Mouse (Mus musculus): ENCODE measurements around the gene Htt.

Gene Htt

GRCm38 (mm10) chr5:34889252-34889651 is 127.7 kb downstream of the Htt start:
- DNase-seq (ENCODE audit: low read depth, low spot score) = no peak

DNA sequence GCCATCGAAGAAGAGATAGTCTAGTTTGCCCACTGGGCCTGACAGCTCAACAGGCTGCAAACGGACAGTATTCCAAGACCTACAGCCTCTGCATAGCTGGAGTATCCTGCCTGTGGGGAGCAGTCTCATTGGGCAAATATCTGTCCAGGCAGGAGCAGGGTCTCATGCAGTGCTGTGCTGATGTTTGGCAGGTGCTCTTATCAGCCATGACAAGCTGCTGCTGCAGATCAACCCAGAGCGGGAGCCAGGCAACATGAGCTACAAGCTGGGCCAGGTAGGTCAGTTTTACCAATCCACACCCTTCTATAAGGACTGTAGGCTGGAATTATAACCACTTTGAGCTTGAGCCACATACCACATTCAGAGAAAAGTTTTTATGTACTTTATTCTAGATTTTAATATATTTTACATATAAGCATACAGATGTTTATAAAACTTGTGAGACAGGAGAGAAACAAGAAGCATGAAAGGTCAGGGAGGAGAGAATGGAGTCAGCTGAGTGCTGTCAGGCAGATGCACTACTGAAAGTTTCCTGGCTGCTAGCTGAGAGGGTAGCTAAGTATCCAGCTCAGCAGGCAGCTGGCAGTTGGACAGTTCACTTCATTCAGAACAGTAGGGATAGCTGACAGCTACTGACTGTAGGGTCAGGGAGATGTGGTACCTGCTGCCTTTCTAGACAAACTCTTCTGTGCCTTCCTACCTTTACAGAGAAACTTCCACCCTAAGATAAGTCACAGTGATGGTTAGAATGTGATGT is 135.3 kb downstream of the Htt start:
- no peak for DNase-seq (ENCODE audit: low read depth, low spot score)

- no peak for DNase-seq (ENCODE audit: low read depth, low spot score)
Measured at GRCm38 (mm10) chr5:34899787-34900469, 138.4 kb downstream of the Htt start.

GRCm38 (mm10) chr5:34902371-34902770 is 140.8 kb downstream of the Htt start:
- peak; percentile 50 for DNase-seq (ENCODE audit: low read depth, low spot score)

- peak; percentile 30 for DNase-seq (ENCODE audit: low read depth, low spot score)
Measured at GRCm38 (mm10) chr5:34902811-34903385, 141.4 kb downstream of the Htt start.

DNA sequence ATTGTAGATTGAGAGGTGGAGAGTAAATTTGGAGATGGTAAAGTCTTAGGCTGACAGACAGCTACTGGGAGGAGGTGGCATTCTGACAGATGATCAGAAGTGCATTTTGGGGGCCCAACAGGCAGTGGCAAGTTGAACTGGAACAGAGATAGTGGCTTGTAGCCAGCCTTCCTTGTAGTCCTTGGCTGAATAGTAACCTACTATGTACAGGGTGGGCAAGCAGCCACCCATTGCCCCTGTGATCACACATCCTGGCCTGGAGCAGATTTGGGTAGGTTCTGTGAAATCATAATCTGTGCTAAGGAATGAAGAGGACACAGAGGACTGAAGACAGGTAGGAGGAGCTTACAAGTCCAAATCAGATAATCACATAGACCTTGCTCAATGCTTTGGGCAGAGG is 142.9 kb downstream of the Htt start:
- no peak for DNase-seq (ENCODE audit: low read depth, low spot score)

GRCm38 (mm10) chr5:34907230-34907629 is 145.7 kb downstream of the Htt start:
- no peak for DNase-seq (ENCODE audit: low read depth, low spot score)

- DNase-seq (ENCODE audit: low read depth, low spot score) = no peak
Measured at GRCm38 (mm10) chr5:34907910-34908725, 146.6 kb downstream of the Htt start, which contains the start of gene Msantd1. Gene Msantd1, plus strand, starts transcription at chr5:34908012.

- DNase-seq (ENCODE audit: low read depth, low spot score) = peak; percentile 85
Measured at GRCm38 (mm10) chr5:34908726-34909633, 147.4 kb downstream of the Htt start.

DNA sequence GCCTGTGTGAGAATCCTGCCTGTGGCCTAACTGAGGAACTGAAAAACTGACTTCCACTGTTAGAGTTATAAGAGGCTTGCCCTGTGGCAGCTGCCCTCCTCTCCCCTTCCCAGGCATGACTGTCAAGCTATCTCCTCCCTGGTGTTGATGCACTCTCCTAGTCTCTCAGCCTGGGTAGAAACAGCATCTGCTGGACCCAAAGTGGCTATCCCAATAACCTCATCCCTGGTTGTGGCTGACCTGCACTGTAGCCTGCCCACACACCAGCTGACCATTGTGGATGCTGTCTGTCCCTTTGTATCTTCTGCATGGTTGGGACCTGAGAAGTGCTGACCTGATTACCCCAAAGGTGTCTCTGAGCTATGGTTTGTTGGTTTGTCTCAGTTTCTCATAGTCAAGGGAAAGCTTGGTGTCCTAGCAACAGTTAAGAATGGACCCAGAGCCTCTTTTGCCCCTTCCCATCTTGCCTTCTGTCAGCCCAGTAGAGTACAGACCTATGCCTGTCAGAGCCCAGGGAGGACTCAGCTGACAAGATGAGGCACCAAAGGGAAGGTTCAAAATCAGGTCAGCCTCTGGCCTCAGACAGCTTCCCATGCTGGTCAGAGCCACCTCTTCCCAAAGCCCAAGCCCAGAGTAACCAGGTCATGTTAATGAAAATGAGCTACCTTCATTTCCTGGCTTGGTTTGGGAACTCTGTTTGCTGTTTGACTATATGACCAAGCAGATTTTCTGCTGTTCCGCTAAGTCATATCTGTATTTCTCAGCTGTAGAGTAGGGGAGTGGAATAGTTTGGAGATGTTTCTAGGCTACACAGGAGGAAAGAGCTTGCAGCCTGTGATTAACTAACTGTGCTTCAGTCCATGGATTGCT is 148.3 kb downstream of the Htt start:
- DNase-seq (ENCODE audit: low read depth, low spot score) = no peak

GRCm38 (mm10) chr5:34910504-34910815 is 148.9 kb downstream of the Htt start:
- no peak for DNase-seq (ENCODE audit: low read depth, low spot score)

DNA sequence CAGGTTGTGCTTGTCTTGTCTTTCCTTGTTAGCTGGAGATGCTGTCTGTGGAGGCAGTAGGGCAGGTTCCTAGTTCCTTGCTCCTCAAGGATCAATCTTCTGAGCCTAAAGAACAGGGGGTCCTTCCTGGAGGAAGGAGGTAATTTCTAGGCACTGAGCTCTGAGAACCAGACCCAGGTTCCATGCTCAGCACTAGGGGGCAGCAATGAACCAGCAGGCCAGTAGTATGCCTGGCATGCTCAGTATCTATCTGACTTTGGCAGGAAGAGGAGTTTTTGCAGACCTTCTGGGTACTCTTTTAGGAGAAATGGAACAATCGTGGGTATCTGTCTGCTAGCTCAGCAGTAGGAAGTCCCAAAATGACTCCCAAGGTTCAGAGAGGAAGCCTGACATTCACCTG is 154.3 kb downstream of the Htt start:
- peak; percentile 64 for DNase-seq (ENCODE audit: low read depth, low spot score)

DNA sequence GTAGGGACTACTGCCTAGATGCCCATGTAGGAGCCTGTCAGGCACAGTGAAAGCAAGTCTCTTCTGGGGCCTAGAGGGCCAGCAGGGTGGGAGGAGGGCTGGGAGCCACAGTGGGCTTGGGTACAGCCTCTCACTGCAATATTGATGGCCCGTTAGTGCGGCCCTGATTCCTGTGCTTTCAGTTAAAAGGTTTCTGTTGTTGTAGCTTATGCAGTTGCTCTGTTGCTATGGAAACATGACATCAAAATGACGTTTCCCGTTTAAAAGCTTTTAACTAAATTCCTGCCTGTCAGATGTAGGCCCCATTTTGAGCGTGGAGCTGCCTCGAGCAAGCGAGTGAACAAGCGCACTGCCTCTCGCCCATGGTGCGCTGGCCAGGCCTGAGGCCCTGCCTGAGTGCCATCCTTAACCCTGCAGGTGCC is 155.7 kb downstream of the Htt start:
- DNase-seq (ENCODE audit: low read depth, low spot score) = peak; percentile 20

- DNase-seq (ENCODE audit: low read depth, low spot score) = no peak
Measured at GRCm38 (mm10) chr5:34918785-34919184, 157.2 kb downstream of the Htt start.

- no peak for DNase-seq (ENCODE audit: low read depth, low spot score)
Measured at GRCm38 (mm10) chr5:34922531-34922930, 161.0 kb downstream of the Htt start.

- DNase-seq (ENCODE audit: low read depth, low spot score) = no peak
Measured at GRCm38 (mm10) chr5:34923920-34924319, 162.4 kb downstream of the Htt start.

DNA sequence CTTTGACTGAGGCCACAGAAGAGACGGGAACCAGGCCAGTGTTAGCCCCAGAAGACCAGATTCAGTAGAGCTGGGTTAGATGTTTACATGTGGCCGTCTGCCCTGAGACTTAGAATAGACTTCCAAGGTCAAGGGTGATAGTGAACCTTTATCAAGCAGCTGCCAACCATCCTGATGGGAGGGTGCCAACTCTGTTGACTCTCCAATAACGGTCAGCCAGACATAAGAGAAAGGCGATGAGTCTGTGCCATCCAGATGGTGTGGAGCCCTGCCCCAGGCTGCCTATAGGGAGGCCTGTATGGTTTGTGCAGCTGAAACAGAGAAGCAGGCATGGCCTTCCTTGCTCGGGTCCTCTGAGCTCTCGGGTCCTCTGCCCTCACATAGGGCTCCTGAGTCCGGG is 163.0 kb downstream of the Htt start:
- DNase-seq (ENCODE audit: low read depth, low spot score) = no peak

GRCm38 (mm10) chr5:34927648-34928047 is 166.1 kb downstream of the Htt start:
- no peak for DNase-seq (ENCODE audit: low read depth, low spot score)

- no peak for DNase-seq (ENCODE audit: low read depth, low spot score)
Measured at GRCm38 (mm10) chr5:34930151-34930975, 168.8 kb downstream of the Htt start.

All from ZHBTc4 (cell line).